Mouse (Mus musculus) liver, embryonic 15.5 days (tissue): ENCODE results near the gene Ankrd52. TPM values are rescaled to one million over a fixed set of nuclear protein-coding genes. Genes with fewer than 3 reads are reported as not detected.
A peak's percentile ranks its signal among the peaks of the same experiment; 100 is the strongest.

ENCODE experiments used
- ATAC-seq: fragments of 200-750 bp; cut with Nextera tagmentation; 2 replicates; pipeline ENCODE4 v1.8.0; 2017; ENCODE audit warnings: moderate number of reproducible peaks, mild to moderate bottlenecking, moderate library complexity; ENCODE audit not compliant: insufficient read depth
- H3K27ac ChIP-seq: fragments of 300-500 bp; sonication (generic); replicated peaks from 2 replicates; pipeline ENCODE4 v1.5.1; 2015; ENCODE audit warnings: mild to moderate bottlenecking, inconsistent platforms
- H3K27me3 ChIP-seq: fragments of 300-500 bp; sonication (generic); 2 replicates; pipeline ENCODE4 v1.6.1; 2015; ENCODE audit warnings: mild to moderate bottlenecking, inconsistent platforms
- H3K36me3 ChIP-seq: fragments of 300-500 bp; sonication (generic); replicated peaks from 2 replicates; pipeline ENCODE4 v1.6.1; 2015; ENCODE audit warnings: moderate library complexity, mild to moderate bottlenecking, inconsistent platforms
- H3K4me1 ChIP-seq: fragments of 300-500 bp; sonication (generic); replicated peaks from 2 replicates; pipeline ENCODE4 v1.6.1; 2015; ENCODE audit warnings: inconsistent platforms
- H3K4me2 ChIP-seq: fragments of 300-500 bp; sonication (generic); 2 replicates; pipeline ENCODE4 v1.6.1; 2015; ENCODE audit warnings: moderate library complexity, mild to moderate bottlenecking, inconsistent platforms
- H3K4me3 ChIP-seq: fragments of 300-500 bp; sonication (generic); replicated peaks from 2 replicates; pipeline ENCODE4 v1.5.1; 2015; ENCODE audit warnings: mild to moderate bottlenecking, inconsistent platforms
- H3K9ac ChIP-seq: fragments of 300-500 bp; sonication (generic); 2 replicates; pipeline ENCODE4 v1.6.1; 2015; ENCODE audit warnings: moderate library complexity, mild to moderate bottlenecking, inconsistent platforms
- H3K9me3 ChIP-seq: fragments of 300-500 bp; sonication (generic); replicated peaks from 2 replicates; pipeline ENCODE4 v1.6.1; 2016; ENCODE audit warnings: inconsistent platforms
- WGBS: fragments of 180-500 bp; shearing (Covaris S2); methylation state at CpG from one replicate; pipeline ENCODE4 v1.1.7; 2015; ENCODE audit warnings: mixed read lengths; ENCODE audit not compliant: insufficient replicate concordance; 5-methylcytosine and 5-hydroxymethylcytosine counted together
- polyA plus RNA-seq: library from polyadenylated mRNA; unstranded; fragments of >200 nt; fragmentation: Nextera tagmentation; extraction: Ambion mirVana; gene quantifications from 2 replicates; pipeline ENCODE4 v1.2.1, GENCODE M21; 2015

Ankrd52 gene
- polyA plus RNA-seq, 1 experiment from 2014 or later = 4.9 TPM

- no peak overlapping the region for H3K27ac ChIP-seq
- H3K4me1 ChIP-seq = 0 out of 2 replicates have a peak, but pooled peaks cover 3% of the 10 kb centered on the region
- no peak overlapping the region for H3K4me3 ChIP-seq
- H3K27me3 ChIP-seq = no peaks in the 10 kb centered on the region; the same call in 1 of the 2 replicates
- ATAC-seq = no peak
- H3K36me3 ChIP-seq = peaks cover 47% of the 10 kb centered on the region
- no peak overlapping the region for H3K4me2 ChIP-seq
- WGBS = 53% methylated on average over 10 of the region's 10 CpGs
- no peaks in the 10 kb centered on the region for H3K9me3 ChIP-seq
- H3K9ac ChIP-seq = no peak overlapping the region
Observed at GRCm38 (mm10) chr10:128440407-128440806, 63.5 kb downstream of the Ankrd52 start.

- whole genome bisulfite sequencing = 75% methylated on average over 10 of the region's 10 CpGs
- H3K4me3 ChIP-seq = no peak overlapping the region
- H3K4me2 ChIP-seq = no peak overlapping the region
- ATAC-seq = no peak
- peaks cover 36% of the 10 kb centered on the region for H3K36me3 ChIP-seq
- no peaks in the 10 kb centered on the region; the same call in 1 of the 2 replicates for H3K27me3 ChIP-seq
- H3K4me1 ChIP-seq = 0 out of 2 replicates have a peak, but pooled peaks cover 3% of the 10 kb centered on the region
- no peak overlapping the region for H3K27ac ChIP-seq
- H3K9me3 ChIP-seq = no peaks in the 10 kb centered on the region
- no peak overlapping the region for H3K9ac ChIP-seq
Observed at GRCm38 (mm10) chr10:128441324-128442119, 64.6 kb downstream of the Ankrd52 start.

DNA sequence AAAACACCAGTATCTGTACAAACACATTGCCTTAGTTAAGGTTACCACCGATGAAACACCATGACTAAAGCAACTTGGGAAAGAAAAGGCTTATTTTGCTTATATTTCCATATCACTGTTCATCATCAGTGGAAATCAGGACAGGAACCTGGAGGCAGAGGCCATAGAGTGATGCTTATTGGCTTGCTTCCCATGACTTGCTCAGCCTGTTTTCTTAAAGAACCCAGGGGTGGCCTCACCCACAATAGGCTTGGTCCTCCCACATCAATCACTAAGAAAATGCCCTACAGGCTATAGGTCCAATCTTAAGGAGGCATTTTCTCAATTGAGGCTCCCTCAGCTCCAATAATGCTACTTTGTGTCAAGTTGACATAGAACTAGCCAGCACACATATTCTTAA, 65.8 kb downstream of the Ankrd52 start:
- Histone ChIP-seq H3K27ac (no peak overlapping the region), H3K4me1 (0 out of 2 replicates have a peak, but pooled peaks cover 3% of the 10 kb centered on the region), H3K9ac (no peak overlapping the region), H3K4me3 (no peak overlapping the region), H3K9me3 (no peaks in the 10 kb centered on the region), H3K27me3 (no peaks in the 10 kb centered on the region; the same call in 1 of the 2 replicates), H3K36me3 (peaks cover 25% of the 10 kb centered on the region), H3K4me2 (no peak overlapping the region)
- no peak for ATAC-seq
- 88% methylated on average over 1 of the region's 1 CpGs for whole genome bisulfite sequencing

- H3K27me3 ChIP-seq = no peaks in the 10 kb centered on the region; the same call in 1 of the 2 replicates
- 62% methylated on average over 6 of the region's 6 CpGs for WGBS
- no peaks in the 10 kb centered on the region for H3K9me3 ChIP-seq
- H3K9ac ChIP-seq = no peak overlapping the region
- no peaks in the 10 kb centered on the region for H3K4me1 ChIP-seq
- no peak overlapping the region for H3K27ac ChIP-seq
- H3K36me3 ChIP-seq = peaks cover 9% of the 10 kb centered on the region; the same call in 1 of the 2 replicates
- no peak overlapping the region for H3K4me2 ChIP-seq
- no peak overlapping the region for H3K4me3 ChIP-seq
- ATAC-seq = no peak
Observed at GRCm38 (mm10) chr10:128444354-128444753, 67.4 kb downstream of the Ankrd52 start.

- ATAC-seq = no peak
- no peaks in the 10 kb centered on the region for H3K9me3 ChIP-seq
- H3K9ac ChIP-seq = no peak overlapping the region
- no peak overlapping the region for H3K4me3 ChIP-seq
- WGBS = 18% methylated on average over 4 of the region's 4 CpGs
- H3K27ac ChIP-seq = no peak overlapping the region
- no peaks in the 10 kb centered on the region; the same call in 1 of the 2 replicates for H3K27me3 ChIP-seq
- H3K4me2 ChIP-seq = no peak overlapping the region
- peaks cover 4% of the 10 kb centered on the region; the same call in 1 of the 2 replicates for H3K36me3 ChIP-seq
- no peaks in the 10 kb centered on the region for H3K4me1 ChIP-seq
Observed at GRCm38 (mm10) chr10:128445407-128445806, 68.5 kb downstream of the Ankrd52 start.

DNA sequence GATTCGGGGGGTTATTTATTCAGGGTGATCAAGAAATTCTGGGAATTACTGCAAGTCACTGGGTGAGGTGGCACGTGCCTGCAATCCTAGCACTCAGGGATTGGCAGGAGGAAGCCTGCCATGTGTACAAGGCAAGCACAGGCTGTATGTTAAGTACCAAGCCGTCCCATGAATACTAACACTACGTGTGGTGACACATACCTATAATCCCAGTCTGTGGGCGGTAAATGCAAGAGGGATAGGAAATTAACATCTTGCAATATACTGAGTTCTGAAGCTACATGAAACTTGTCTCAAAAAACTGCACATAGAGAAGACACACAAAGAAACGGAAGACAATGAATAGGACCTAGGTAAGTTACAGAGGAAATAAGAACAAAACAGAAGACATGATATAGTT, 74.1 kb downstream of the Ankrd52 start:
- H3K4me3 ChIP-seq = no peak overlapping the region
- no peak overlapping the region for H3K9ac ChIP-seq
- no peaks in the 10 kb centered on the region for H3K27me3 ChIP-seq
- no peaks in the 10 kb centered on the region for H3K36me3 ChIP-seq
- no peak for ATAC-seq
- peaks cover 12% of the 10 kb centered on the region for H3K4me1 ChIP-seq
- H3K9me3 ChIP-seq = no peaks in the 10 kb centered on the region
- 67% methylated on average over 6 of the region's 6 CpGs for WGBS
- H3K27ac ChIP-seq = no peak overlapping the region
- no peak overlapping the region for H3K4me2 ChIP-seq

DNA sequence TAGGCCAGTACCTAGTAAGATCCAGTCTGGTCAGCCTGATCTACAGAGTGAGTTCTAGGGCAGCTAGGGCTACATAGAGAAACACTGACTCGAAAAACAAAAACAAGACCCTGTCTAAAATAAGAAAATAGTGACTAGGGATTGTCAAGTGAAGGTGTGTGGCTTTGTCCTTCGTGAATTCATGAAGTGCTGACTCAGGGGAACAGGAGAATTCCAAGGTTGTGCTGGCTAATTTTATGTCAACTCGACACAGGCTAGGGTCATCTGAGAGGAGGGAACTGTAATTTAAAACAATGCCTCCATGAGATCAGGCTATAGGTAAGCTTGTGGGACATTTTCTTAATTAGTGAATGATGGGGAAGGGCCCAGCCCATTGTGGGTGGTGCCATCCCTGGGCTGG, 77.6 kb downstream of the Ankrd52 start:
- no peak for ATAC-seq
- Histone ChIP-seq H3K9me3 (no peaks in the 10 kb centered on the region), H3K27ac (no peak overlapping the region), H3K9ac (no peak overlapping the region), H3K4me3 (no peak overlapping the region), H3K27me3 (no peaks in the 10 kb centered on the region), H3K4me1 (peaks cover 28% of the 10 kb centered on the region), H3K36me3 (no peaks in the 10 kb centered on the region), H3K4me2 (no peak overlapping the region)
- 57% methylated on average over 3 of the region's 3 CpGs for WGBS

GRCm38 (mm10) chr10:128455280-128455679, 78.4 kb downstream of the Ankrd52 start:
- Histone ChIP-seq H3K27ac (no peak overlapping the region), H3K4me1 (peaks cover 34% of the 10 kb centered on the region), H3K27me3 (no peaks in the 10 kb centered on the region), H3K9me3 (no peaks in the 10 kb centered on the region), H3K9ac (no peak overlapping the region), H3K4me2 (peak overlapping the region; percentile 39), H3K36me3 (no peaks in the 10 kb centered on the region), H3K4me3 (no peak overlapping the region)
- WGBS = 5% methylated on average over 6 of the region's 6 CpGs
- no peak for ATAC-seq

GRCm38 (mm10) chr10:128457676-128458075, 80.8 kb downstream of the Ankrd52 start:
- peaks cover 19% of the 10 kb centered on the region for H3K36me3 ChIP-seq
- peak overlapping the region; percentile 96 for H3K27ac ChIP-seq
- no peak overlapping the region for H3K9ac ChIP-seq
- 80% methylated on average over 6 of the region's 6 CpGs for WGBS
- no peaks in the 10 kb centered on the region for H3K27me3 ChIP-seq
- H3K9me3 ChIP-seq = no peaks in the 10 kb centered on the region
- peak overlapping the region; percentile 95 for H3K4me2 ChIP-seq
- H3K4me1 ChIP-seq = peaks cover 43% of the 10 kb centered on the region
- no peak overlapping the region; the same call in 1 of the 2 replicates for H3K4me3 ChIP-seq
- no peak for ATAC-seq
